Mouse (Mus musculus) embryonic fibroblast, embryonic 13.5 days (primary cell): ENCODE measurements around the gene Ms4a2. TPM values are rescaled to one million over a fixed set of nuclear protein-coding genes. Genes with fewer than 3 reads are reported as not detected.

Source experiments
- H3K27ac ChIP-seq: 2 replicates; pipeline ENCODE4 v1.5.1; 2012; ENCODE audit warnings: low read length, control low read depth, inconsistent platforms; ENCODE audit not compliant: insufficient read depth
- H3K4me1 ChIP-seq: 2 replicates; pipeline ENCODE4 v1.6.1; 2011; ENCODE audit warnings: low read length; ENCODE audit not compliant: control insufficient read depth, insufficient read depth
- H3K4me3 ChIP-seq: 2 replicates; pipeline ENCODE4 v1.5.1; 2011; ENCODE audit warnings: mild to moderate bottlenecking, control low read depth, low read length; ENCODE audit not compliant: insufficient read depth
- CTCF ChIP-seq: IDR thresholded peaks from 2 replicates; pipeline ENCODE4 v1.5.1; 2011; ENCODE audit warnings: mild to moderate bottlenecking, control low read depth, low read length, moderate library complexity, borderline replicate concordance; ENCODE audit not compliant: insufficient read depth
- POLR2A ChIP-seq: IDR thresholded peaks from 2 replicates; pipeline ENCODE4 v1.6.1; 2011; ENCODE audit warnings: low read depth, mild to moderate bottlenecking, control low read depth, low read length, moderate library complexity
- polyA plus RNA-seq: library from polyadenylated mRNA; stranded (reverse); fragments of >200 nt; gene quantifications from 2 replicates; pipeline ENCODE4 v1.2.4, GENCODE M21; 2011; ENCODE audit warnings: low read depth; ENCODE audit not compliant: missing spikeins, insufficient read length

The Ms4a2 gene
- polyA plus RNA-seq, 1 experiment, result not detected

GRCm38 (mm10) chr19:11625231-11625630, 1.7 kb upstream of the Ms4a2 start:
- Histone ChIP-seq H3K4me1 (no peaks in the 10 kb centered on the region), H3K27ac (no peak overlapping the region), H3K4me3 (no peak overlapping the region)
- TF ChIP-seq CTCF (no peak), POLR2A (no peak)

GRCm38 (mm10) chr19:11624800-11625199, 1.3 kb upstream of the Ms4a2 start:
- Histone ChIP-seq H3K4me3 (no peak overlapping the region), H3K27ac (no peak overlapping the region), H3K4me1 (no peaks in the 10 kb centered on the region)
- TF ChIP-seq CTCF (no peak), POLR2A (no peak)

GRCm38 (mm10) chr19:11617983-11618382, 5.5 kb downstream of the Ms4a2 start:
- H3K4me3 ChIP-seq, result no peak overlapping the region
- TF ChIP-seq POLR2A (no peak), CTCF (no peak)

GRCm38 (mm10) chr19:11614805-11615204, 8.7 kb downstream of the Ms4a2 start:
- Histone ChIP-seq H3K27ac (peak overlapping the region; percentile 68), H3K4me3 (no peak overlapping the region), H3K4me1 (peaks cover 12% of the 10 kb centered on the region)
- TF ChIP-seq CTCF (no peak), POLR2A (no peak)

More at GRCm38 (mm10) chr19:11617983-11618382, 5.5 kb downstream of the Ms4a2 start:
- Histone ChIP-seq H3K4me1 (peaks cover 12% of the 10 kb centered on the region), H3K27ac (no peak overlapping the region)

- Histone ChIP-seq H3K4me1 (peaks cover 10% of the 10 kb centered on the region), H3K27ac (peak overlapping the region; percentile 75), H3K4me3 (no peak overlapping the region)
- TF ChIP-seq CTCF (no peak), POLR2A (no peak)
These were observed 9.6 kb downstream of the Ms4a2 start for GRCm38 (mm10) chr19:11613776-11614443.

GRCm38 (mm10) chr19:11613084-11613483, 10.4 kb downstream of the Ms4a2 start:
- Histone ChIP-seq H3K27ac (no peak overlapping the region), H3K4me1 (peaks cover 4% of the 10 kb centered on the region), H3K4me3 (no peak overlapping the region)
- TF ChIP-seq CTCF (no peak), POLR2A (no peak)

- H3K4me3 ChIP-seq, result no peak overlapping the region
- peak overlapping the region; percentile 68; the same call in 1 of the 2 replicates for H3K27ac ChIP-seq
- TF ChIP-seq CTCF (no peak), POLR2A (no peak)
- H3K4me1 ChIP-seq, result peaks cover 4% of the 10 kb centered on the region
These were observed 11.2 kb downstream of the Ms4a2 start for GRCm38 (mm10) chr19:11612293-11612692.

- Histone ChIP-seq H3K27ac (peak overlapping the region; percentile 68), H3K4me3 (no peak overlapping the region), H3K4me1 (peaks cover 4% of the 10 kb centered on the region)
- no peak for TF ChIP-seq POLR2A
- TF ChIP-seq CTCF, result peak; percentile 40; the same call in 1 of the 2 replicates
These were observed 12.0 kb downstream of the Ms4a2 start for GRCm38 (mm10) chr19:11611541-11611945.

- Histone ChIP-seq H3K4me3 (no peak overlapping the region), H3K4me1 (no peaks in the 10 kb centered on the region), H3K27ac (no peak overlapping the region)
- TF ChIP-seq POLR2A, result no peak
- TF ChIP-seq CTCF, result no peak
These were observed 15.3 kb downstream of the Ms4a2 start for GRCm38 (mm10) chr19:11608172-11608571.

- H3K27ac ChIP-seq, result no peak within 1 kb of the TSS
- no peak for TF ChIP-seq CTCF
- H3K4me3 ChIP-seq, result no peak within 1 kb of the TSS
- no peaks in the 10 kb centered on the region for H3K4me1 ChIP-seq
These were observed 18.9 kb downstream of the Ms4a2 start, which contains the start of gene Ms4a6d for GRCm38 (mm10) chr19:11604603-11605002. TSS of gene Ms4a6d (minus strand) at chr19:11604849.
